Mouse (Mus musculus): ENCODE measurements around the gene Bpgm.

DNA sequence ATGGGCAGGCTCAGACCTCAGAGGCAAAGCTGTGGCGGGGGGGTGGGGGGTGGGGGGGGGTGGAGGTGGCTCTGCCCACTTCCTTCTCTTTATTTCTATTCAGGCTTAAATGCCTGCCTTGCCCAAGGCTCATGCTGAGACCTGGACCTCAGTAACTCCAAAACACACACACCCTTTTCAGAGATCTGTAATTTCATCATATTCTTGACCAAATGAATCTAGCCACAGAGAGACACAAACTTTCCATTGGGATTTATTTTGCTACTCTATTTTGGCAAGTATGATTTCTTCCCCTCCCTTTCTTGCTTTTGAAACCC lies 39.7 kb downstream of the Bpgm start:
- TF ChIP-seq CTCF (IDR thresholded peaks at IDR 0.05; ENCODE audit: insufficient read depth, low read depth, low read length) = no peak
- TF ChIP-seq POLR2A (IDR thresholded peaks at IDR 0.05; ENCODE audit: insufficient read depth, low read depth, low read length) = no peak
